Mouse (Mus musculus) bone marrow, adult 2 months (tissue): ENCODE data around the gene Micu2.

Experiments used
- CTCF ChIP-seq: fragments of 200-500 bp; IDR thresholded peaks from 2 replicates; pipeline ENCODE4 v1.5.1; 2011; ENCODE audit warnings: low read length, control low read depth; ENCODE audit not compliant: control insufficient read depth, insufficient read depth
- POLR2A ChIP-seq: fragments of 200-500 bp; IDR thresholded peaks from 2 replicates; pipeline ENCODE4 v1.6.1; 2011; ENCODE audit warnings: low read depth, mild to moderate bottlenecking, control low read depth, low read length, borderline replicate concordance; ENCODE audit not compliant: control insufficient read depth

DNA sequence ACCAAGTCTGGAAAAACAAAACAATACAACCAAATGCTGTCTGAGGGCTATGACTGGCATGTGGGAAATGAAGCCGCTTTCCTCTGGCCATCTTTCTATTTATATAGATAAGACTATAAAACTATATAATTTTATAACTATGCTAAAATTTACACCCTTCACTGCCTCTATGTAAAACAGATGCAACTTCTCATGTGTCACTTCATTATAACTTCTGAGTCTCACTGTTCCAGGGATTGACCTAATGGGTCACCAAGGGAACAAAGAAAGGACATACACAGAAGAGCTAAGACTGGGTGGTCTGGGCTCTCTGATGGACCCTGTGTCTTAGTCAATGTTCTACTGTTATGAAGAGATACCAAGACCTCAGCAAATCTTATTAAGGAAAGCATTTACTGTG, 106.1 kb downstream of the Micu2 start:
- TF ChIP-seq POLR2A (no peak), CTCF (no peak)
